Comparison of ENCODE assay signal across 8 mouse cellular contexts in the genomic region with DNA sequence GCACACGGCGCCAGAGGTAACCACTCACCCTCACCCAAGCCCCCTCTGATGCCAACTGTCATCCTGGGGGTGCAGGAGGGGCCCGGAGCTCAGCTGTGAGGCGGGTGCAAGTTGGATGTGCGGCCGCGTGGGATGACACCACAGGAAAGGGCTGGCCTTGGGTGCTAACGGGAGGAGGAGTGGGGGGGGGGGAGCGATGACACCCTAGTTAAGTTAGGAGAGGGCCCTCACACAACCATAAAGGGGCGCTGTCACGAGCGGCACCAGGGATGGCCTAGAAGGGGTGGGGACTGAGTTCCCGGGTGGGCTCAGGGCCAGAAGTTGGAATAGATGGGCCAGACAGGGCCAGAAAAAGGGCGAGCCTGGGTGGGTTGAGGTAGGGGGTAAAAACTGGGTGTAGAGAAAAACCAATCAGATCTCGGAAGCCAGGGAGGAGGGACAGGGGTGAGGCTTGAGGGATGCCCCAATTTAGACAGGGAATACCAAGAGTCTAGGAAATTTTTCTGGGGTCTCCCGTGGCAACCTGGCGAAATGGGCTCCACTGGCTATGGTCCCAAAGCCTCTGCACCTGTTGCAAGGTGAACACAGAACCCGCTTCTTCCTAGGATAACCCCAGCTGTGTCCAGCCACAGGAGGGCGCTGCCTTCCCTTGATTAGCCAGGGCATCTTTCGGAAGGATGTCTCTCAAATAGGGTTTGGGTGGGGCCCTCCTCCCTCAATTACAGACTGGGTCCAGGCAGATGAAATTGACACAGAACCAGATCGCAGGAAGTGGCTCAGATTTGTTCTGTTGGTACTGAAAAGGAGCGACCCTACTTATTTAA. TPM values are rescaled to one million over a fixed set of nuclear protein-coding genes. Genes with fewer than 3 reads are reported as not detected.
A peak's percentile ranks its signal among the peaks of the same experiment; 100 is the strongest.
DNase-seq lines count a peak whose midpoint lies in the region; ATAC-seq lines count a peak whose summit lies in the region.

No protein-coding gene starts in this region.

- no peaks in the 10 kb centered on the region for H3K9me3 ChIP-seq in megakaryocyte, embryonic 14.5 days
- no peaks in the 10 kb centered on the region for H3K9me3 ChIP-seq in kidney, embryonic 16.5 days (ENCODE audit: low read length)

- peak; percentile 67 to 71 for DNase-seq in cerebellum, postnatal 10 days
- DNase-seq in heart, adult 9 months (ENCODE audit: low spot score in 2 of 2), result peak; percentile 38 to 46
- peak; percentile 67 for DNase-seq in lung, postnatal 10 days
- DNase-seq in thymus, postnatal 14 days, result peak; percentile 44

- H3K4me3 ChIP-seq in megakaryocyte, embryonic 14.5 days (replicated peaks), result peak overlapping the region; percentile 86
- H3K4me3 ChIP-seq in kidney, embryonic 16.5 days (ENCODE audit: low read length), result peak overlapping the region; percentile 56

- no peak for ATAC-seq in megakaryocyte, adult 5-6 weeks (ENCODE audit: poor library complexity, severe bottlenecking)
- no peak for ATAC-seq in kidney, embryonic 16.5 days (ENCODE audit: low FRiP score, low TSS enrichment)
- ATAC-seq in megakaryocyte-erythroid progenitor cell, adult 5-6 weeks (replicated peaks; ENCODE audit: low FRiP score, low TSS enrichment, poor library complexity, severe bottlenecking), result no peak

- H3K4me1 ChIP-seq in megakaryocyte, embryonic 14.5 days, result peaks cover 64% of the 10 kb centered on the region
- peaks cover 56% of the 10 kb centered on the region for H3K4me1 ChIP-seq in kidney, embryonic 16.5 days (ENCODE audit: insufficient read depth, low read length)

- peak overlapping the region; percentile 86 for H3K4me2 ChIP-seq in kidney, embryonic 16.5 days (replicated peaks; ENCODE audit: low read depth, low read length)

- peak overlapping the region; percentile 75 for H3K9ac ChIP-seq in kidney, embryonic 16.5 days (replicated peaks; ENCODE audit: low read length)

- 76% methylated on average over 22 of the region's 22 CpGs for WGBS in kidney, embryonic 16.5 days

- H3K27me3 ChIP-seq in megakaryocyte, embryonic 14.5 days (replicated peaks), result peaks cover 12% of the 10 kb centered on the region
- H3K27me3 ChIP-seq in kidney, embryonic 16.5 days (ENCODE audit: insufficient read depth, low read length), result no peaks in the 10 kb centered on the region

- peak overlapping the region; percentile 99 for H3K27ac ChIP-seq in kidney, embryonic 16.5 days (ENCODE audit: low read length)

- no peaks in the 10 kb centered on the region for H3K36me3 ChIP-seq in megakaryocyte, embryonic 14.5 days (replicated peaks; ENCODE audit: low read length)
- H3K36me3 ChIP-seq in kidney, embryonic 16.5 days (ENCODE audit: insufficient read depth, low read length), result no peaks in the 10 kb centered on the region

RNA-seq across cellular contexts. Expression of gene Hif3a, which starts 1.2 kb away (rescaled TPM):
- polyA plus RNA-seq in megakaryocyte, embryonic 14.5 days (2012; ENCODE audit: insufficient read depth, low replicate concordance), result 3.3 and 5.6 TPM in 2 replicates
- total RNA-seq in megakaryocyte, adult 5-6 weeks (2015), result 0.11 and 0.25 TPM in 2 replicates
- 0.24 TPM in 1 of 2 replicates, not detected in the other for total RNA-seq in megakaryocyte, adult 5-6 weeks (2017)
- polyA plus RNA-seq in kidney, embryonic 16.5 days (2015; fragmentation: Nextera tagmentation; extraction: Ambion mirVana), result 25.2 and 26.1 TPM in 2 replicates
- total RNA-seq in megakaryocyte-erythroid progenitor cell, adult 5-6 weeks (2014; fragmentation: Nextera tagmentation), result 22.8 and 39.3 TPM in 2 replicates
- total RNA-seq in megakaryocyte-erythroid progenitor cell, adult 5-6 weeks (2017), result 2.9 and 3.7 TPM in 2 replicates

RNA-seq across cellular contexts. Expression of gene Psg16, which starts 12.8 kb away (rescaled TPM):
- polyA plus RNA-seq in megakaryocyte, embryonic 14.5 days (2012; ENCODE audit: insufficient read depth, low replicate concordance), result not detected in 2 replicates
- total RNA-seq in megakaryocyte, adult 5-6 weeks (2015), result 0.04 TPM in 1 of 2 replicates, not detected in the other
- 0.28 TPM in 1 of 2 replicates, not detected in the other for total RNA-seq in megakaryocyte, adult 5-6 weeks (2017)
- polyA plus RNA-seq in kidney, embryonic 16.5 days (2015; fragmentation: Nextera tagmentation; extraction: Ambion mirVana), result 0.19 TPM in 2 replicates
- total RNA-seq in megakaryocyte-erythroid progenitor cell, adult 5-6 weeks (2014; fragmentation: Nextera tagmentation), result 0.11 TPM in 1 of 2 replicates, not detected in the other
- 1.1 TPM in 1 of 2 replicates, not detected in the other for total RNA-seq in megakaryocyte-erythroid progenitor cell, adult 5-6 weeks (2017)

RNA-seq across cellular contexts. Expression of gene Ppp5c, which starts 33.3 kb away (rescaled TPM):
- 55.6 and 70.0 TPM in 2 replicates for polyA plus RNA-seq in megakaryocyte, embryonic 14.5 days (2012; ENCODE audit: insufficient read depth, low replicate concordance)
- 39.9 and 51.4 TPM in 2 replicates for total RNA-seq in megakaryocyte, adult 5-6 weeks (2015)
- 31.6 and 33.1 TPM in 2 replicates for total RNA-seq in megakaryocyte, adult 5-6 weeks (2017)
- polyA plus RNA-seq in kidney, embryonic 16.5 days (2015; fragmentation: Nextera tagmentation; extraction: Ambion mirVana), result 122 and 125 TPM in 2 replicates
- 148 and 150 TPM in 2 replicates for total RNA-seq in megakaryocyte-erythroid progenitor cell, adult 5-6 weeks (2014; fragmentation: Nextera tagmentation)
- 58.8 and 82.4 TPM in 2 replicates for total RNA-seq in megakaryocyte-erythroid progenitor cell, adult 5-6 weeks (2017)
